Mouse (Mus musculus): ENCODE measurements around the gene Grik3.

Grik3 gene

GRCm38 (mm10) chr4:125636616-125637304 is 146.3 kb downstream of the Grik3 start:
- no peak for DNase-seq (ENCODE audit: extremely low read depth, low read depth, low spot score)

- no peak for DNase-seq (ENCODE audit: extremely low read depth, low read depth, low spot score)
Observed at GRCm38 (mm10) chr4:125637364-125637763, 146.9 kb downstream of the Grik3 start.

GRCm38 (mm10) chr4:125640520-125640919 is 150.0 kb downstream of the Grik3 start:
- DNase-seq (ENCODE audit: extremely low read depth, low read depth, low spot score): no peak

- DNase-seq (ENCODE audit: extremely low read depth, low read depth, low spot score): no peak
Observed at GRCm38 (mm10) chr4:125640921-125641663, 150.6 kb downstream of the Grik3 start.

GRCm38 (mm10) chr4:125644581-125645568 is 154.4 kb downstream of the Grik3 start:
- DNase-seq (ENCODE audit: extremely low read depth, low read depth, low spot score): no peak

GRCm38 (mm10) chr4:125651676-125652246 is 161.3 kb downstream of the Grik3 start:
- no peak for DNase-seq (ENCODE audit: extremely low read depth, low read depth, low spot score)

- DNase-seq (ENCODE audit: extremely low read depth, low read depth, low spot score): no peak
Observed at GRCm38 (mm10) chr4:125656031-125656430, 165.5 kb downstream of the Grik3 start.

GRCm38 (mm10) chr4:125658376-125658775 is 167.9 kb downstream of the Grik3 start:
- DNase-seq (ENCODE audit: extremely low read depth, low read depth, low spot score): no peak

- DNase-seq (ENCODE audit: extremely low read depth, low read depth, low spot score): no peak
Observed at GRCm38 (mm10) chr4:125661982-125662381, 171.5 kb downstream of the Grik3 start.

GRCm38 (mm10) chr4:125663262-125663661 is 172.8 kb downstream of the Grik3 start:
- no peak for DNase-seq (ENCODE audit: extremely low read depth, low read depth, low spot score)

GRCm38 (mm10) chr4:125665955-125666354 is 175.5 kb downstream of the Grik3 start:
- no peak for DNase-seq (ENCODE audit: extremely low read depth, low read depth, low spot score)

- DNase-seq (ENCODE audit: extremely low read depth, low read depth, low spot score): no peak
Observed at GRCm38 (mm10) chr4:125682007-125682406, 191.5 kb downstream of the Grik3 start.

- DNase-seq (ENCODE audit: extremely low read depth, low read depth, low spot score): no peak
Observed at GRCm38 (mm10) chr4:125687078-125687477, 196.6 kb downstream of the Grik3 start.

- DNase-seq (ENCODE audit: extremely low read depth, low read depth, low spot score): no peak
Observed at GRCm38 (mm10) chr4:125695431-125695830, 204.9 kb downstream of the Grik3 start.

- DNase-seq (ENCODE audit: extremely low read depth, low read depth, low spot score): no peak
Observed at GRCm38 (mm10) chr4:125696182-125696939, 205.9 kb downstream of the Grik3 start.

GRCm38 (mm10) chr4:125697626-125698025 is 207.1 kb downstream of the Grik3 start:
- DNase-seq (ENCODE audit: extremely low read depth, low read depth, low spot score): no peak

- DNase-seq (ENCODE audit: extremely low read depth, low read depth, low spot score): no peak
Observed at GRCm38 (mm10) chr4:125699056-125699455, 208.6 kb downstream of the Grik3 start.

GRCm38 (mm10) chr4:125700331-125700730 is 209.8 kb downstream of the Grik3 start:
- no peak for DNase-seq (ENCODE audit: extremely low read depth, low read depth, low spot score)

- DNase-seq (ENCODE audit: extremely low read depth, low read depth, low spot score): no peak
Observed at GRCm38 (mm10) chr4:125702607-125703309, 212.3 kb downstream of the Grik3 start.

GRCm38 (mm10) chr4:125703310-125703690 is 212.8 kb downstream of the Grik3 start:
- no peak for DNase-seq (ENCODE audit: extremely low read depth, low read depth, low spot score)
